Mouse (Mus musculus) heart, adult 2 months (tissue): ENCODE measurements at regions not wholly inside any gene's neighbourhood (a gene's known extent, or its start where the extent isn't known, plus 50 kb on each side); places are given as distances from the start of the nearest gene placed in this dataset.

Experiments used
- DNase-seq, 2 experiments: peaks; one replicate each; pipeline ENCODE4 v3.0.0; 2021
- H3K27ac ChIP-seq: fragments of 200-600 bp; 2 replicates; pipeline ENCODE4 v1.8.1; 2022
- H3K27me3 ChIP-seq: fragments of 200-500 bp; 2 replicates; pipeline ENCODE4 v1.6.1; 2012; ENCODE audit warnings: mild to moderate bottlenecking, low read length, inconsistent platforms, mixed read lengths; ENCODE audit not compliant: control insufficient read depth, insufficient read depth
- H3K36me3 ChIP-seq: fragments of 200-500 bp; 2 replicates; pipeline ENCODE4 v1.6.1; 2012; ENCODE audit warnings: low read length, inconsistent platforms; ENCODE audit not compliant: control insufficient read depth, insufficient read depth
- H3K4me1 ChIP-seq: fragments of 200-500 bp; 2 replicates; pipeline ENCODE4 v1.6.1; 2011; ENCODE audit warnings: low read length; ENCODE audit not compliant: control insufficient read depth, insufficient read depth
- H3K4me3 ChIP-seq: fragments of 200-600 bp; 2 replicates; pipeline ENCODE4 v1.8.1; 2022
- H3K79me2 ChIP-seq: fragments of 200-500 bp; replicated peaks from 2 replicates; pipeline ENCODE4 v1.6.1; 2012; ENCODE audit warnings: mild to moderate bottlenecking, inconsistent platforms, low read length, moderate library complexity, mixed read lengths; ENCODE audit not compliant: control insufficient read depth, insufficient read depth
- H3K9ac ChIP-seq: fragments of 200-500 bp; 2 replicates; pipeline ENCODE4 v1.6.1; 2012; ENCODE audit warnings: low read depth, mild to moderate bottlenecking, control low read depth, inconsistent platforms, low read length, mixed read lengths
- CTCF ChIP-seq: fragments of 200-600 bp; IDR thresholded peaks from 2 replicates; pipeline ENCODE4 v1.8.1; 2022; ENCODE audit warnings: antibody characterized with exemption, mild to moderate bottlenecking, moderate library complexity
- EP300 ChIP-seq: fragments of 200-500 bp; IDR thresholded peaks from 2 replicates; pipeline ENCODE4 v1.6.1; 2011; ENCODE audit warnings: low read depth, low read length, control low read depth; ENCODE audit not compliant: insufficient read depth
- POLR2A ChIP-seq: fragments of 200-500 bp; IDR thresholded peaks from 2 replicates; pipeline ENCODE4 v1.6.1; 2011; ENCODE audit warnings: mild to moderate bottlenecking, low read depth, low read length, control low read depth; ENCODE audit not compliant: insufficient read depth
- WGBS: fragments of 180-500 bp; shearing (Covaris S2); methylation state at CpG from one replicate; pipeline ENCODE4 v1.1.7; 2018; 5-methylcytosine and 5-hydroxymethylcytosine counted together
- intact Hi-C: fragments of 180-260 bp; cut with DNase I; formaldehyde crosslinking; loops from one replicate; pipeline ENCODE4 v1.15.1; 2025

GRCm38 (mm10) chr8:109360081-109360715 is 133.6 kb upstream of the Pmfbp1 start:
- TF ChIP-seq CTCF (no peak), POLR2A (no peak), EP300 (no peak)
- no peak overlapping the region for H3K9ac ChIP-seq
- intact Hi-C loops = no loop called here
- WGBS = 49% methylated on average over 14 of the region's 14 CpGs
- no peaks in the 10 kb centered on the region for H3K79me2 ChIP-seq
- H3K27ac ChIP-seq = no peak overlapping the region
- no peak overlapping the region for H3K4me3 ChIP-seq
- no peaks in the 10 kb centered on the region for H3K36me3 ChIP-seq
- no peaks in the 10 kb centered on the region for H3K4me1 ChIP-seq
- peaks cover 9% of the 10 kb centered on the region; the same call in 1 of the 2 replicates for H3K27me3 ChIP-seq
- DNase-seq = no peak

GRCm38 (mm10) chr8:109360904-109361303 is 132.9 kb upstream of the Pmfbp1 start:
- no peak for DNase-seq
- TF ChIP-seq CTCF (no peak), EP300 (no peak), POLR2A (no peak)
- no peak overlapping the region for H3K27ac ChIP-seq
- no peak overlapping the region for H3K4me3 ChIP-seq
- no peak overlapping the region for H3K9ac ChIP-seq
- H3K27me3 ChIP-seq = peaks cover 9% of the 10 kb centered on the region; the same call in 1 of the 2 replicates
- intact Hi-C loops = no loop called here
- H3K79me2 ChIP-seq = no peaks in the 10 kb centered on the region
- WGBS = 19% methylated on average over 16 of the region's 16 CpGs
- no peaks in the 10 kb centered on the region for H3K36me3 ChIP-seq
- H3K4me1 ChIP-seq = no peaks in the 10 kb centered on the region

GRCm38 (mm10) chr8:109361575-109362361 is 132.1 kb upstream of the Pmfbp1 start:
- TF ChIP-seq CTCF (no peak), POLR2A (no peak), EP300 (no peak)
- intact Hi-C loops = no loop called here
- WGBS = 75% methylated on average over 7 of the region's 7 CpGs

GRCm38 (mm10) chr8:109363185-109363845 is 130.5 kb upstream of the Pmfbp1 start:
- H3K4me1 ChIP-seq = no peaks in the 10 kb centered on the region
- no peak for DNase-seq
- H3K36me3 ChIP-seq = no peaks in the 10 kb centered on the region
- TF ChIP-seq EP300 (no peak), CTCF (no peak), POLR2A (no peak)
- no peak overlapping the region for H3K9ac ChIP-seq
- H3K79me2 ChIP-seq = no peaks in the 10 kb centered on the region
- H3K4me3 ChIP-seq = no peak overlapping the region
- peaks cover 9% of the 10 kb centered on the region; the same call in 1 of the 2 replicates for H3K27me3 ChIP-seq
- WGBS = 83% methylated on average over 15 of the region's 15 CpGs
- intact Hi-C loops = no loop called here
- H3K27ac ChIP-seq = no peak overlapping the region

More at GRCm38 (mm10) chr8:109361575-109362361, 132.1 kb upstream of the Pmfbp1 start:
- Histone ChIP-seq H3K27ac (no peak overlapping the region), H3K4me3 (no peak overlapping the region), H3K79me2 (no peaks in the 10 kb centered on the region), H3K4me1 (no peaks in the 10 kb centered on the region), H3K27me3 (peaks cover 9% of the 10 kb centered on the region; the same call in 1 of the 2 replicates), H3K9ac (no peak overlapping the region), H3K36me3 (no peaks in the 10 kb centered on the region)
- DNase-seq = no peak

- Histone ChIP-seq H3K4me3 (no peak overlapping the region), H3K9ac (no peak overlapping the region), H3K27me3 (no peaks in the 10 kb centered on the region), H3K79me2 (no peaks in the 10 kb centered on the region), H3K36me3 (no peaks in the 10 kb centered on the region), H3K27ac (no peak overlapping the region), H3K4me1 (no peaks in the 10 kb centered on the region)
- no peak for DNase-seq
- intact Hi-C loops = no loop called here
- no peak for TF ChIP-seq CTCF
- TF ChIP-seq EP300 = no peak
- no peak for TF ChIP-seq POLR2A
- 33% methylated on average over 2 of the region's 2 CpGs for WGBS
Observed at GRCm38 (mm10) chr8:109373977-109374376, 119.8 kb upstream of the Pmfbp1 start.
